Mouse (Mus musculus) limb, embryonic 10.5 days (tissue): ENCODE measurements around the gene Mea1. TPM values are rescaled to one million over a fixed set of nuclear protein-coding genes. Genes with fewer than 3 reads are reported as not detected.

Experiments used
- DNase-seq: peaks from one replicate; pipeline ENCODE4 v3.0.0-alpha.2; 2017; ENCODE audit warnings: low spot score
- H3K27ac ChIP-seq: fragments of 300-500 bp; sonication (generic); 2 replicates; pipeline ENCODE4 v1.5.1; 2016; ENCODE audit warnings: mild to moderate bottlenecking
- H3K27me3 ChIP-seq: fragments of 300-500 bp; sonication (generic); 2 replicates; pipeline ENCODE4 v1.6.1; 2016; ENCODE audit warnings: low read depth, mild to moderate bottlenecking; ENCODE audit not compliant: poor library complexity, severe bottlenecking
- H3K36me3 ChIP-seq: fragments of 300-500 bp; sonication (generic); 2 replicates; pipeline ENCODE4 v1.6.1; 2016; ENCODE audit warnings: mild to moderate bottlenecking, moderate library complexity
- H3K4me1 ChIP-seq: fragments of 300-500 bp; sonication (generic); 2 replicates; pipeline ENCODE4 v1.6.1; 2016
- H3K4me3 ChIP-seq: fragments of 300-500 bp; sonication (generic); 2 replicates; pipeline ENCODE4 v1.5.1; 2016; ENCODE audit warnings: mild to moderate bottlenecking, moderate library complexity
- H3K9me3 ChIP-seq: fragments of 300-500 bp; sonication (generic); replicated peaks from 2 replicates; pipeline ENCODE4 v1.6.1; 2016; ENCODE audit warnings: mild to moderate bottlenecking
- WGBS: fragments of 180-500 bp; shearing (Covaris S2); methylation state at CpG from one replicate; pipeline ENCODE4 v1.1.7; 2016; 5-methylcytosine and 5-hydroxymethylcytosine counted together
- polyA plus RNA-seq: library from polyadenylated mRNA; unstranded; fragments of >200 nt; fragmentation: Nextera tagmentation; extraction: Ambion mirVana; gene quantifications from 2 replicates; pipeline ENCODE4 v1.2.1, GENCODE M21; 2016

Mea1 gene
- polyA plus RNA-seq, 1 experiment from 2014 or later = 145 TPM

- Histone ChIP-seq H3K27ac (peak within 1 kb of the TSS; percentile 94), H3K4me1 (peaks cover 47% of the 10 kb centered on the region), H3K9me3 (no peaks in the 10 kb centered on the region), H3K36me3 (peaks cover 57% of the 10 kb centered on the region), H3K4me3 (peak within 1 kb of the TSS; percentile 70), H3K27me3 (no peaks in the 10 kb centered on the region)
- under 1% methylated on average over 44 of the region's 58 CpGs for WGBS
- DNase-seq = peak; percentile 94
Measured at GRCm38 (mm10) chr17:46650232-46651031, 28.2 kb upstream of the Mea1 start, which contains the start of gene Cul7. Gene Cul7 (plus strand): TSS chr17:46650337.

DNA sequence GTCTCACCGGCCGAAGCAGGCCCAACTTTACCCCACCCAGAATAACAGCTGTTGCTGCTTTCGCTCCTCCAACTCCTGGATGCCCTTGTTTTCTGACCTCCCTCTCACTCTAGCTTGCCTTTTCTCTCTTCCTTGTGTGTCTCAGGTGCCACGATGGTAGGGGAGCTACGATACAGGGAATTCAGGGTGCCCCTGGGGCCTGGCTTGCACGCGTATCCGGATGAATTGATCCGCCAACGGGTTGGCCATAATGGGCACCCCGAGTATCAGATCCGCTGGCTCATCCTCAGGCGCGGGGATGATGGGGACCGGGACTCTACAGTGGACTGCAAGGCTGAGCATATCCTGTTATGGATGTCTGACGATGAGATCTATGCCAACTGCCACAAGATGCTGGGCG, 27.3 kb upstream of the Mea1 start:
- Histone ChIP-seq H3K9me3 (no peaks in the 10 kb centered on the region), H3K4me3 (peak overlapping the region; percentile 70), H3K27me3 (no peaks in the 10 kb centered on the region), H3K4me1 (peaks cover 48% of the 10 kb centered on the region), H3K27ac (peak overlapping the region; percentile 94), H3K36me3 (peaks cover 66% of the 10 kb centered on the region)
- no peak for DNase-seq
- 76% methylated on average over 17 of the region's 17 CpGs for WGBS

- H3K4me1 ChIP-seq = peaks cover 43% of the 10 kb centered on the region
- H3K9me3 ChIP-seq = no peaks in the 10 kb centered on the region
- 74% methylated on average over 20 of the region's 20 CpGs for WGBS
- peak overlapping the region; percentile 94 for H3K27ac ChIP-seq
- no peaks in the 10 kb centered on the region for H3K27me3 ChIP-seq
- DNase-seq = no peak
- H3K4me3 ChIP-seq = peak overlapping the region; percentile 70
- H3K36me3 ChIP-seq = peaks cover 73% of the 10 kb centered on the region
Measured at GRCm38 (mm10) chr17:46651755-46652547, 26.6 kb upstream of the Mea1 start.

GRCm38 (mm10) chr17:46656054-46656453, 22.5 kb upstream of the Mea1 start:
- peaks cover 95% of the 10 kb centered on the region for H3K36me3 ChIP-seq
- 78% methylated on average over 6 of the region's 6 CpGs for WGBS
- DNase-seq = no peak
- peaks cover 23% of the 10 kb centered on the region for H3K4me1 ChIP-seq
- H3K9me3 ChIP-seq = no peaks in the 10 kb centered on the region
- no peaks in the 10 kb centered on the region for H3K27me3 ChIP-seq
- no peak overlapping the region for H3K27ac ChIP-seq
- no peak overlapping the region for H3K4me3 ChIP-seq

DNA sequence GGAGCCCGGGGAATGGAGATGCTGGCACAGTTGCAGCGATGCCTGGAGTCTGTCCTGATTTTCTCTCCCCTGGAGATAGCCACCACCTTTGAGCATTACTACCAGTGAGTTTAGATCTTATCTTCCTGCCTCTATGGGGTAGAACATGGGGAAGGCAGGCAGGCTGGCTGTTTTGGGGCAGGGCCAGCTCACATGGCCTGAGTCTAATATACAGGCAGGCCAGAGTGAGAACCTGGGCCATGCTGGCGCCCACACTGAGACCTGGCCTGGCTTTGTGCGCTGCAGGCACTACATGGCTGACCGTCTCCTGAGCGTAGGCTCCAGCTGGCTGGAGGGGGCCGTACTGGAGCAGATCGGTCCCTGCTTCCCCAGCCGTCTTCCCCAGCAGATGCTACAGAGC, 17.2 kb upstream of the Mea1 start:
- WGBS = 96% methylated on average over 9 of the region's 9 CpGs
- DNase-seq = no peak
- Histone ChIP-seq H3K27ac (no peak overlapping the region), H3K36me3 (peaks cover 100% of the 10 kb centered on the region), H3K4me1 (no peaks in the 10 kb centered on the region), H3K4me3 (no peak overlapping the region), H3K9me3 (no peaks in the 10 kb centered on the region), H3K27me3 (no peaks in the 10 kb centered on the region)

DNA sequence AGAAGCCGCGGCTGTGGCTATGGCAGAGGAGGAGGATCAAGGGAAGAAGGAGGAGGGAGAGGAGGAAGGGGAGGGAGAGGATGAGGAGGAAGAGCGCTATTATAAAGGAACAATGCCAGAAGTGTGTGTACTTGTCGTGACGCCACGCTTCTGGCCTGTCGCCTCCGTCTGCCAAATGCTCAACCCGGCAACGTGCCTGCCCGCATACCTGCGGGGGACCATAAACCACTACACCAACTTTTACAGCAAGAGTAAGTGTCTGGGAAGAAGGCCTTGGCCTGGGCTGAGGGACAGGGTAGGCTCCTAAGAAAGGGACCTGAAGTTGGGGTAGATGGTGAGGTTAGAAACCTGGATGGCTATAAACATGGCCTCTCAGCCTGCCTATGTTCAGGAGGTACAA, 16.6 kb upstream of the Mea1 start:
- WGBS = 94% methylated on average over 12 of the region's 12 CpGs
- no peaks in the 10 kb centered on the region for H3K27me3 ChIP-seq
- no peaks in the 10 kb centered on the region for H3K4me1 ChIP-seq
- peaks cover 100% of the 10 kb centered on the region for H3K36me3 ChIP-seq
- no peak overlapping the region for H3K27ac ChIP-seq
- no peak overlapping the region for H3K4me3 ChIP-seq
- H3K9me3 ChIP-seq = no peaks in the 10 kb centered on the region
- DNase-seq = no peak

DNA sequence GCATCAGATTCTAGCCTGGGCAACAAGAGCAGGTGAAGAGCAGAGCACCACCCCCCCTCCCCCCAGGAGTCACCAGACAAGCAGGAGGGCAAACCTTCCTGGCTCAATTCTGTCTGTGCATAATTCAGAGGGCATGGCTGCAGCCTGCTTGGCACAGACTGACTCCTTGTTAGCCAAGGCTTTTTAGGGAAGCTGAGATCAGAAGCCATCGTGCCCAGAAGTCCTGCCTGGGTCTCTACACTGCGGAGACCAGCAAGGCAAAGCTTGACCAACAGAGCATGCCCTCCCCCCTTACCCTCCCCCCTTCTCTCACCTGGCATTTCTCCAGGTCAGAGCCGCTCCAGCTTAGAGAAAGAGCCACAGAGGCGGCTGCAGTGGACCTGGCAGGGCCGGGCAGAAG, 15.9 kb upstream of the Mea1 start:
- H3K36me3 ChIP-seq = peaks cover 98% of the 10 kb centered on the region
- no peaks in the 10 kb centered on the region for H3K9me3 ChIP-seq
- H3K27ac ChIP-seq = no peak overlapping the region
- no peaks in the 10 kb centered on the region for H3K27me3 ChIP-seq
- no peak for DNase-seq
- WGBS = 95% methylated on average over 5 of the region's 5 CpGs
- H3K4me1 ChIP-seq = no peaks in the 10 kb centered on the region
- H3K4me3 ChIP-seq = no peak overlapping the region

- Histone ChIP-seq H3K36me3 (peaks cover 92% of the 10 kb centered on the region), H3K27ac (no peak overlapping the region), H3K27me3 (no peaks in the 10 kb centered on the region), H3K4me3 (no peak overlapping the region), H3K4me1 (peaks cover 4% of the 10 kb centered on the region; the same call in 1 of the 2 replicates), H3K9me3 (no peaks in the 10 kb centered on the region)
- no peak for DNase-seq
- 94% methylated on average over 16 of the region's 16 CpGs for WGBS
Measured at GRCm38 (mm10) chr17:46667712-46668111, 10.9 kb upstream of the Mea1 start.

- 93% methylated on average over 10 of the region's 10 CpGs for WGBS
- Histone ChIP-seq H3K4me1 (peaks cover 20% of the 10 kb centered on the region), H3K9me3 (no peaks in the 10 kb centered on the region), H3K27me3 (no peaks in the 10 kb centered on the region), H3K36me3 (peaks cover 79% of the 10 kb centered on the region), H3K4me3 (no peak overlapping the region), H3K27ac (no peak overlapping the region)
- DNase-seq = no peak
Measured at GRCm38 (mm10) chr17:46669911-46670310, 8.7 kb upstream of the Mea1 start.

- Histone ChIP-seq H3K36me3 (peaks cover 82% of the 10 kb centered on the region), H3K27ac (peak within 1 kb of the TSS; percentile 87), H3K4me3 (peak within 1 kb of the TSS; percentile 91), H3K9me3 (no peaks in the 10 kb centered on the region), H3K27me3 (no peaks in the 10 kb centered on the region), H3K4me1 (peaks cover 40% of the 10 kb centered on the region)
- peak; percentile 92 for DNase-seq
- 2% methylated on average over 43 of the region's 43 CpGs for WGBS
Measured at GRCm38 (mm10) chr17:46673850-46674529, 4.6 kb upstream of the Mea1 start, which contains the start of gene Rrp36. Gene Rrp36 (minus strand): TSS chr17:46674352.

GRCm38 (mm10) chr17:46674530-46675283, 3.9 kb upstream of the Mea1 start:
- peak overlapping the region; percentile 87 for H3K27ac ChIP-seq
- no peaks in the 10 kb centered on the region for H3K27me3 ChIP-seq
- no peaks in the 10 kb centered on the region for H3K9me3 ChIP-seq
- no peak for DNase-seq
- peaks cover 75% of the 10 kb centered on the region for H3K36me3 ChIP-seq
- WGBS = 21% methylated on average over 15 of the region's 15 CpGs
- H3K4me3 ChIP-seq = peak overlapping the region; percentile 91
- H3K4me1 ChIP-seq = peaks cover 47% of the 10 kb centered on the region

DNA sequence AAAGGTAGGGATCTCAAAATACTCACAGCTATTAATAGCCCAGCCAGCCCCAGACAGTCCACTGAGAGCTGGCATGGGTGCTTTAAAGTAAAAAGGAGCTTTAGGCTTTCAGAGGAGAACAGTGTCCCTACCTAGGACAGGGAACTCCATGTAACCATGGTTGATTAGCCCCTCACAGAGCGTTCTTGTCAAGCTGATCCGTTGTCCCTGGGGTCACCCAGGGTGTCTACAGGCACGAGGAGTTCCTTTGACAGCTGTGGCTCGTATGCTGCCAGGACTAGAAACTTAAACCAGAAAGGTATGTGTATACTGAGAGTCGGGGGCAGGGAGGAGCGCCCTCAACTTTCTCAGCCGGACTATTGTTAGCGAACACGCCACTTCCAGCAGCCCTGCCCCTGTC, 318 bp downstream of the Mea1 start:
- no peaks in the 10 kb centered on the region for H3K27me3 ChIP-seq
- H3K4me1 ChIP-seq = peaks cover 53% of the 10 kb centered on the region
- H3K9me3 ChIP-seq = no peaks in the 10 kb centered on the region
- peaks cover 60% of the 10 kb centered on the region for H3K36me3 ChIP-seq
- DNase-seq = no peak
- 69% methylated on average over 9 of the region's 9 CpGs for WGBS
- peak overlapping the region; percentile 92 for H3K4me3 ChIP-seq
- peak overlapping the region; percentile 92; the same call in 1 of the 2 replicates for H3K27ac ChIP-seq
